Mouse (Mus musculus): ENCODE data around the gene Prr7. TPM values are rescaled to one million over a fixed set of nuclear protein-coding genes. Genes with fewer than 3 reads are reported as not detected.

Gene Prr7
- polyA plus RNA-seq, 1 experiment from 2014 or later, result 0.29 TPM

GRCm38 (mm10) chr13:55500575-55500974 lies 36.5 kb downstream of the Prr7 start:
- no peak for ATAC-seq (ENCODE audit: borderline replicate concordance, extremely low read depth, low FRiP score, low TSS enrichment)
- WGBS, result 56% methylated on average over 10 of the region's 10 CpGs
- Histone ChIP-seq H3K9ac (no peak overlapping the region), H3K4me2 (no peak overlapping the region), H3K36me3 (peaks cover 57% of the 10 kb centered on the region), H3K4me1 (peaks cover 19% of the 10 kb centered on the region; the same call in 1 of the 2 replicates), H3K27me3 (peaks cover 11% of the 10 kb centered on the region; the same call in 1 of the 2 replicates), H3K27ac (no peak overlapping the region), H3K4me3 (no peak overlapping the region), H3K9me3 (no peaks in the 10 kb centered on the region)

- ATAC-seq (ENCODE audit: borderline replicate concordance, extremely low read depth, low FRiP score, low TSS enrichment), result no peak
- no peak overlapping the region for H3K4me3 ChIP-seq
- WGBS, result 88% methylated on average over 8 of the region's 8 CpGs
- H3K9ac ChIP-seq, result no peak overlapping the region
- H3K9me3 ChIP-seq, result no peaks in the 10 kb centered on the region
- H3K4me2 ChIP-seq, result no peak overlapping the region
- H3K27ac ChIP-seq, result no peak overlapping the region
- peaks cover 73% of the 10 kb centered on the region for H3K36me3 ChIP-seq
- H3K27me3 ChIP-seq, result peaks cover 11% of the 10 kb centered on the region; the same call in 1 of the 2 replicates
- peaks cover 10% of the 10 kb centered on the region; the same call in 1 of the 2 replicates for H3K4me1 ChIP-seq
Observed at GRCm38 (mm10) chr13:55502405-55502804, 38.3 kb downstream of the Prr7 start.

GRCm38 (mm10) chr13:55504390-55504789 lies 40.3 kb downstream of the Prr7 start:
- H3K4me2 ChIP-seq, result no peak overlapping the region
- peaks cover 7% of the 10 kb centered on the region; the same call in 1 of the 2 replicates for H3K27me3 ChIP-seq
- no peaks in the 10 kb centered on the region for H3K9me3 ChIP-seq
- H3K4me3 ChIP-seq, result no peak overlapping the region
- ATAC-seq (ENCODE audit: borderline replicate concordance, extremely low read depth, low FRiP score, low TSS enrichment), result no peak
- H3K4me1 ChIP-seq, result peaks cover 10% of the 10 kb centered on the region; the same call in 1 of the 2 replicates
- H3K36me3 ChIP-seq, result peaks cover 85% of the 10 kb centered on the region
- no peak overlapping the region for H3K9ac ChIP-seq
- 83% methylated on average over 5 of the region's 5 CpGs for WGBS
- H3K27ac ChIP-seq, result no peak overlapping the region

GRCm38 (mm10) chr13:55505810-55506209 lies 41.7 kb downstream of the Prr7 start:
- Histone ChIP-seq H3K9me3 (no peaks in the 10 kb centered on the region), H3K4me3 (no peak overlapping the region), H3K27me3 (peaks cover 4% of the 10 kb centered on the region; the same call in 1 of the 2 replicates), H3K9ac (no peak overlapping the region), H3K4me2 (no peak overlapping the region), H3K27ac (no peak overlapping the region), H3K4me1 (peaks cover 10% of the 10 kb centered on the region), H3K36me3 (peaks cover 84% of the 10 kb centered on the region)
- no peak for ATAC-seq (ENCODE audit: borderline replicate concordance, extremely low read depth, low FRiP score, low TSS enrichment)
- WGBS, result 93% methylated on average over 9 of the region's 9 CpGs

- 84% methylated on average over 10 of the region's 10 CpGs for WGBS
- Histone ChIP-seq H3K27me3 (peaks cover 4% of the 10 kb centered on the region; the same call in 1 of the 2 replicates), H3K4me1 (peaks cover 19% of the 10 kb centered on the region), H3K36me3 (peaks cover 80% of the 10 kb centered on the region), H3K4me3 (no peak overlapping the region), H3K9me3 (no peaks in the 10 kb centered on the region), H3K27ac (no peak overlapping the region), H3K9ac (no peak overlapping the region), H3K4me2 (no peak overlapping the region)
- no peak for ATAC-seq (ENCODE audit: borderline replicate concordance, extremely low read depth, low FRiP score, low TSS enrichment)
Observed at GRCm38 (mm10) chr13:55506697-55507096, 42.6 kb downstream of the Prr7 start.

- H3K36me3 ChIP-seq, result peaks cover 70% of the 10 kb centered on the region
- H3K4me1 ChIP-seq, result peaks cover 24% of the 10 kb centered on the region
- no peak overlapping the region for H3K4me3 ChIP-seq
- H3K27me3 ChIP-seq, result no peaks in the 10 kb centered on the region
- no peak overlapping the region for H3K9ac ChIP-seq
- no peak overlapping the region for H3K27ac ChIP-seq
- H3K4me2 ChIP-seq, result no peak overlapping the region
- H3K9me3 ChIP-seq, result no peaks in the 10 kb centered on the region
- ATAC-seq (ENCODE audit: borderline replicate concordance, extremely low read depth, low FRiP score, low TSS enrichment), result no peak
- 67% methylated on average over 11 of the region's 11 CpGs for WGBS
Observed at GRCm38 (mm10) chr13:55507877-55508276, 43.8 kb downstream of the Prr7 start.

GRCm38 (mm10) chr13:55508531-55508930 lies 44.5 kb downstream of the Prr7 start:
- Histone ChIP-seq H3K9ac (no peak overlapping the region), H3K4me1 (peaks cover 26% of the 10 kb centered on the region), H3K9me3 (no peaks in the 10 kb centered on the region), H3K36me3 (peaks cover 63% of the 10 kb centered on the region), H3K4me2 (no peak overlapping the region), H3K27ac (no peak overlapping the region), H3K27me3 (no peaks in the 10 kb centered on the region), H3K4me3 (no peak overlapping the region)
- ATAC-seq (ENCODE audit: borderline replicate concordance, extremely low read depth, low FRiP score, low TSS enrichment), result no peak
- 88% methylated on average over 10 of the region's 10 CpGs for WGBS

GRCm38 (mm10) chr13:55510332-55510667 lies 46.2 kb downstream of the Prr7 start:
- H3K4me1 ChIP-seq, result peaks cover 30% of the 10 kb centered on the region
- 28% methylated on average over 3 of the region's 3 CpGs for WGBS
- peak overlapping the region; percentile 71 for H3K4me2 ChIP-seq
- no peaks in the 10 kb centered on the region for H3K9me3 ChIP-seq
- peak overlapping the region; percentile 94 for H3K27ac ChIP-seq
- H3K36me3 ChIP-seq, result peaks cover 46% of the 10 kb centered on the region
- no peak overlapping the region for H3K9ac ChIP-seq
- H3K4me3 ChIP-seq, result no peak overlapping the region; the same call in 1 of the 2 replicates
- ATAC-seq (ENCODE audit: borderline replicate concordance, extremely low read depth, low FRiP score, low TSS enrichment), result peak; percentile 3; the same call in 1 of the 2 replicates
- peaks cover 12% of the 10 kb centered on the region; the same call in 1 of the 2 replicates for H3K27me3 ChIP-seq

GRCm38 (mm10) chr13:55510668-55511491 lies 46.8 kb downstream of the Prr7 start:
- ATAC-seq (ENCODE audit: borderline replicate concordance, extremely low read depth, low FRiP score, low TSS enrichment), result peak; percentile 86
- peaks cover 40% of the 10 kb centered on the region for H3K36me3 ChIP-seq
- H3K4me3 ChIP-seq, result peak overlapping the region; percentile 73
- H3K27me3 ChIP-seq, result peaks cover 13% of the 10 kb centered on the region; the same call in 1 of the 2 replicates
- H3K9me3 ChIP-seq, result no peaks in the 10 kb centered on the region
- H3K4me1 ChIP-seq, result peaks cover 30% of the 10 kb centered on the region
- peak overlapping the region; percentile 71 for H3K4me2 ChIP-seq
- H3K9ac ChIP-seq, result peak overlapping the region; percentile 18; the same call in 1 of the 2 replicates
- 1% methylated on average over 6 of the region's 6 CpGs for whole genome bisulfite sequencing
- peak overlapping the region; percentile 94 for H3K27ac ChIP-seq

- Histone ChIP-seq H3K4me2 (peak overlapping the region; percentile 71), H3K9ac (peak overlapping the region; percentile 18; the same call in 1 of the 2 replicates), H3K4me1 (peaks cover 30% of the 10 kb centered on the region), H3K27me3 (peaks cover 13% of the 10 kb centered on the region; the same call in 1 of the 2 replicates), H3K4me3 (peak overlapping the region; percentile 73), H3K9me3 (no peaks in the 10 kb centered on the region), H3K27ac (peak overlapping the region; percentile 94), H3K36me3 (peaks cover 34% of the 10 kb centered on the region)
- ATAC-seq (ENCODE audit: borderline replicate concordance, extremely low read depth, low FRiP score, low TSS enrichment), result peak; percentile 4; the same call in 1 of the 2 replicates
- WGBS, result 22% methylated on average over 5 of the region's 5 CpGs
Observed at GRCm38 (mm10) chr13:55511492-55511861, 47.4 kb downstream of the Prr7 start.

- H3K27me3 ChIP-seq, result peaks cover 13% of the 10 kb centered on the region; the same call in 1 of the 2 replicates
- WGBS, result under 1% methylated on average over 25 of the region's 25 CpGs
- H3K4me2 ChIP-seq, result peak overlapping the region; percentile 71
- H3K9me3 ChIP-seq, result no peaks in the 10 kb centered on the region
- peaks cover 24% of the 10 kb centered on the region for H3K36me3 ChIP-seq
- H3K4me3 ChIP-seq, result peak overlapping the region; percentile 73
- peaks cover 30% of the 10 kb centered on the region for H3K4me1 ChIP-seq
- H3K27ac ChIP-seq, result peak overlapping the region; percentile 94
- ATAC-seq (ENCODE audit: borderline replicate concordance, extremely low read depth, low FRiP score, low TSS enrichment), result peak; percentile 61
- peak overlapping the region; percentile 78 for H3K9ac ChIP-seq
Observed at GRCm38 (mm10) chr13:55512379-55513031, 48.4 kb downstream of the Prr7 start.
